Mouse (Mus musculus) testis, adult 2 months (tissue): ENCODE results near the gene Efcab5. TPM values are rescaled to one million over a fixed set of nuclear protein-coding genes. Genes with fewer than 3 reads are reported as not detected.
A peak's percentile ranks its signal among the peaks of the same experiment; 100 is the strongest.
"Not testable (repeated sequence)": the region's sequence is repeated elsewhere in the genome, so short reads cannot be mapped to it uniquely, and the experiment has no call there.

ENCODE experiments used
- H3K27ac ChIP-seq: fragments of 200-500 bp; 2 replicates; pipeline ENCODE4 v1.5.1; 2012; ENCODE audit warnings: low read depth, low read length; ENCODE audit not compliant: control insufficient read depth, insufficient read depth
- H3K27me3 ChIP-seq: fragments of 200-500 bp; 2 replicates; pipeline ENCODE4 v1.6.1; 2012; ENCODE audit warnings: mild to moderate bottlenecking, low read length, moderate library complexity; ENCODE audit not compliant: control insufficient read depth, insufficient read depth
- H3K36me3 ChIP-seq: fragments of 200-500 bp; 2 replicates; pipeline ENCODE4 v1.6.1; 2012; ENCODE audit warnings: mild to moderate bottlenecking, low read length; ENCODE audit not compliant: control insufficient read depth, insufficient read depth
- H3K4me1 ChIP-seq: fragments of 200-500 bp; 2 replicates; pipeline ENCODE4 v1.6.1; 2012; ENCODE audit warnings: low read length; ENCODE audit not compliant: control insufficient read depth, insufficient read depth
- H3K4me3 ChIP-seq: fragments of 200-500 bp; 2 replicates; pipeline ENCODE4 v1.5.1; 2012; ENCODE audit warnings: low read depth, mild to moderate bottlenecking, low read length, moderate library complexity, mixed read lengths; ENCODE audit not compliant: control insufficient read depth
- CTCF ChIP-seq: fragments of 200-500 bp; IDR thresholded peaks from 2 replicates; pipeline ENCODE4 v1.5.1; 2012; ENCODE audit warnings: low read depth, mild to moderate bottlenecking, inconsistent platforms, low read length, moderate library complexity; ENCODE audit not compliant: control insufficient read depth, insufficient read depth, insufficient replicate concordance
- POLR2A ChIP-seq: fragments of 200-500 bp; IDR thresholded peaks from 2 replicates; pipeline ENCODE4 v1.6.1; 2012; ENCODE audit warnings: low read depth, mild to moderate bottlenecking, inconsistent platforms, low read length, moderate library complexity; ENCODE audit not compliant: control insufficient read depth
- polyA plus RNA-seq: library from polyadenylated mRNA; depleted of rRNA; stranded (reverse); fragments of >200 nt; gene quantifications from 2 replicates; pipeline ENCODE4 v1.2.3, GENCODE M21; 2012

The Efcab5 gene
- polyA plus RNA-seq, 1 experiment: 216 TPM

GRCm38 (mm10) chr11:77111141-77111540 lies 77.6 kb downstream of the Efcab5 start:
- no peak overlapping the region for H3K27ac ChIP-seq
- no peak overlapping the region for H3K4me3 ChIP-seq
- H3K36me3 ChIP-seq: peaks cover 2% of the 10 kb centered on the region; the same call in 1 of the 2 replicates
- H3K27me3 ChIP-seq: no peaks in the 10 kb centered on the region
- H3K4me1 ChIP-seq: no peaks in the 10 kb centered on the region
- no peak for TF ChIP-seq POLR2A
- no peak for TF ChIP-seq CTCF

GRCm38 (mm10) chr11:77108442-77108841 lies 80.3 kb downstream of the Efcab5 start:
- Histone ChIP-seq H3K27me3 (no peaks in the 10 kb centered on the region), H3K27ac (no peak overlapping the region), H3K4me3 (no peak overlapping the region), H3K4me1 (no peaks in the 10 kb centered on the region), H3K36me3 (peaks cover under 1% of the 10 kb centered on the region; the same call in 1 of the 2 replicates)
- TF ChIP-seq POLR2A (no peak), CTCF (no peak)

- not testable (repeated sequence) for H3K4me1 ChIP-seq, H3K36me3 ChIP-seq, H3K27ac ChIP-seq, H3K27me3 ChIP-seq, H3K4me3 ChIP-seq
Measured at GRCm38 (mm10) chr11:77107872-77108271, 80.9 kb downstream of the Efcab5 start.

- Histone ChIP-seq H3K27me3 (no peaks in the 10 kb centered on the region), H3K36me3 (no peaks in the 10 kb centered on the region; the same call in 1 of the 2 replicates), H3K4me3 (no peak overlapping the region), H3K27ac (no peak overlapping the region), H3K4me1 (no peaks in the 10 kb centered on the region)
- no peak for TF ChIP-seq POLR2A
- no peak for TF ChIP-seq CTCF
Measured at GRCm38 (mm10) chr11:77106961-77107360, 81.8 kb downstream of the Efcab5 start.

GRCm38 (mm10) chr11:77100137-77100937 lies 88.4 kb downstream of the Efcab5 start:
- TF ChIP-seq CTCF (peak; percentile 57; the same call in 1 of the 2 replicates), POLR2A (no peak)

GRCm38 (mm10) chr11:77098332-77098972 lies 90.3 kb downstream of the Efcab5 start:
- Histone ChIP-seq H3K4me1 (no peaks in the 10 kb centered on the region), H3K4me3 (peak overlapping the region; percentile 25; the same call in 1 of the 2 replicates), H3K27me3 (no peaks in the 10 kb centered on the region), H3K36me3 (no peaks in the 10 kb centered on the region), H3K27ac (no peak overlapping the region)
- TF ChIP-seq POLR2A: no peak
- TF ChIP-seq CTCF: no peak

More at GRCm38 (mm10) chr11:77100137-77100937, 88.4 kb downstream of the Efcab5 start:
- no peak overlapping the region for H3K27ac ChIP-seq
- H3K27me3 ChIP-seq: no peaks in the 10 kb centered on the region
- peak overlapping the region; percentile 20 for H3K4me3 ChIP-seq
- H3K4me1 ChIP-seq: no peaks in the 10 kb centered on the region
- H3K36me3 ChIP-seq: no peaks in the 10 kb centered on the region

- Histone ChIP-seq H3K4me1 (no peaks in the 10 kb centered on the region), H3K27me3 (no peaks in the 10 kb centered on the region), H3K27ac (no peak overlapping the region), H3K4me3 (no peak overlapping the region), H3K36me3 (no peaks in the 10 kb centered on the region)
- TF ChIP-seq CTCF (no peak), POLR2A (no peak)
Measured at GRCm38 (mm10) chr11:77096991-77097390, 91.8 kb downstream of the Efcab5 start.
